Mouse (Mus musculus) megakaryocyte, embryonic 14.5 days (primary cell): ENCODE results near the gene Nr1i3. TPM values are rescaled to one million over a fixed set of nuclear protein-coding genes. Genes with fewer than 3 reads are reported as not detected.

Source experiments
- H3K27me3 ChIP-seq: replicated peaks from 2 replicates; pipeline ENCODE3; 2012; ENCODE audit warnings: inconsistent platforms
- H3K36me3 ChIP-seq: replicated peaks from 2 replicates; pipeline ENCODE3; 2012; ENCODE audit warnings: low read length, inconsistent platforms, mixed read lengths
- H3K4me1 ChIP-seq: 2 replicates; pipeline ENCODE4 v1.6.1; 2012; ENCODE audit warnings: inconsistent platforms
- H3K4me3 ChIP-seq: replicated peaks from 2 replicates; pipeline ENCODE3; 2012; ENCODE audit warnings: moderate library complexity, mild to moderate bottlenecking, inconsistent platforms
- H3K9me3 ChIP-seq: 2 replicates; pipeline ENCODE4 v1.6.1; 2012; ENCODE audit warnings: inconsistent platforms
- FLI1 ChIP-seq: IDR thresholded peaks from 2 replicates; pipeline ENCODE4 v1.6.1; 2012; ENCODE audit warnings: low read length, inconsistent platforms, mixed read lengths
- GATA1 ChIP-seq: IDR thresholded peaks from 3 replicates; pipeline ENCODE4 v1.6.1; 2012; ENCODE audit warnings: mixed read lengths, low read length, inconsistent platforms, borderline replicate concordance
- polyA plus RNA-seq: library from polyadenylated mRNA; stranded (reverse); fragments of >175 nt; gene quantifications from 2 replicates; pipeline ENCODE4 v1.2.3, GENCODE M21; 2012; ENCODE audit warnings: low replicate concordance; ENCODE audit not compliant: insufficient read depth

Nr1i3 gene
- polyA plus RNA-seq, 1 experiment: not detected

DNA sequence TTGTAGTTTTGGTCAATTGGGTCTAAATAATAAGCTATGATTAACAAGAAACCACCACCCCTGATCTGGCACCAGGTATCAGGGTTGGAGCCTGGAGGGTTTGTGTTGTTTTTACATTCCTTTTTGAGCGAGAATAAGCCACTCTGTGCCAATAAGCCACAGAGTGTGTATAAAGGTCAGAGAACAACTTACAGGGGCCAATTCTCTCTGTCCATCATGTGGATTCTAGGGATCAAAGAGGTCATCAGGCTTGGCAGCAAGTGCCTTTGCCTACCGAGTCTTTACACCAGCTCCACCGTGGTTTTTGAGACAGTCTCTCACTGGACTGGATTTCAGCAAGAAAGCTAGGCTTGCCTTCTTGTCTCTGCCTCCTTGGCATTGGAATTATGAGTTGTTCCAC lies 916 bp upstream of the Nr1i3 start:
- Histone ChIP-seq H3K27me3 (peaks cover 16% of the 10 kb centered on the region), H3K4me1 (peaks cover 56% of the 10 kb centered on the region), H3K36me3 (peaks cover 10% of the 10 kb centered on the region), H3K9me3 (peaks cover 7% of the 10 kb centered on the region), H3K4me3 (no peak overlapping the region)
- TF ChIP-seq FLI1: no peak
- no peak for TF ChIP-seq GATA1

DNA sequence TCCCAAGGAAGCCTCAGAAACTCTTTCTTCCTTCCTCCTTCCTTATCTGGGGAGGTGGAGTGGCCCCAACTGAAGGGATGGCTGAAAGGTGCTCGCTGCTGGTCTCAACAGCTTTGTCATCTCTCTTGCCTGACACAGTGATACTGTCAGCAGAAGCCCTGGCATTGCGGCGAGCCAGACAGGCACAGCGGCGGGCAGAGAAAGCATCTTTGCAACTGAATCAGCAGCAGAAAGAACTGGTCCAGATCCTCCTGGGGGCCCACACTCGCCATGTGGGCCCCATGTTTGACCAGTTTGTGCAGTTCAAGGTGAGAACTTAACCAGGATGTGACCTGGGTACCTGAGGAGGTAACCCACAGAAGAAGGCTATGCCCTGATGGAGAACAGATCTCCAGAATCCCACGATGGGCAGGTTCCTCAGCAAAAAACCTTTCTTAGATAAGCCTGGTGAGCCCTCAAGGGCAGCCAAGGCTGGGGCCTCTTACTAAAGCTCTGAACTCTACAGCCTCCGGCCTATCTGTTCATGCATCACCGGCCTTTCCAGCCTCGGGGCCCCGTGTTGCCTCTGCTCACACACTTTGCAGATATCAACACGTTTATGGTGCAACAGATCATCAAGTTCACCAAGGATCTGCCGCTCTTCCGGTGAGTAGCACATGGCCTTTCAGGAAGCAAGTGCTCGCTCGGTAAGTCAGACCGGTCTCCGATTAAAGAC lies 2.6 kb downstream of the Nr1i3 start:
- Histone ChIP-seq H3K9me3 (no peaks in the 10 kb centered on the region), H3K36me3 (peaks cover 37% of the 10 kb centered on the region), H3K27me3 (peaks cover 14% of the 10 kb centered on the region), H3K4me3 (no peak overlapping the region), H3K4me1 (peaks cover 37% of the 10 kb centered on the region)
- no peak for TF ChIP-seq GATA1

DNA sequence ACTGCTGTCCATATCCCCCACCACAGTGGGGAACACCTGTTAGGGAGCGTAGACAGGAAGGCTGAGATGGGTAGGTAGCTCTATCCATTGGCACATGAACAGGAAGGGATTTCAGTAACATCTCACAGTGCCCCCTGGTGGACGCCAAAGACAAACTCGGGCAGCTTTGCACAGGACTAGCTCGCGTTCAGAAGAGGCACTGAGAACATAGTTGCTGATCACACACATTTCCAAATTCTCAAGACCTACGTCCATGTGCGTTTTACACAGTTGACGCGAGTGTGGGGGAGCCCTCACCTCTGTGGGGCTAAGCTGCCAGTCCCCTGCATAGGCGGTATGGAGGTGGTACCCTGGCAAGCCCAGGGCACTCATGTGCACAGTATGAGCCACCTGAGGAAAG lies 7.1 kb downstream of the Nr1i3 start:
- Histone ChIP-seq H3K9me3 (no peaks in the 10 kb centered on the region), H3K36me3 (peaks cover 47% of the 10 kb centered on the region), H3K4me3 (peak overlapping the region; percentile 93), H3K4me1 (peaks cover 36% of the 10 kb centered on the region), H3K27me3 (peaks cover 2% of the 10 kb centered on the region)
- TF ChIP-seq GATA1 (no peak), FLI1 (no peak)

DNA sequence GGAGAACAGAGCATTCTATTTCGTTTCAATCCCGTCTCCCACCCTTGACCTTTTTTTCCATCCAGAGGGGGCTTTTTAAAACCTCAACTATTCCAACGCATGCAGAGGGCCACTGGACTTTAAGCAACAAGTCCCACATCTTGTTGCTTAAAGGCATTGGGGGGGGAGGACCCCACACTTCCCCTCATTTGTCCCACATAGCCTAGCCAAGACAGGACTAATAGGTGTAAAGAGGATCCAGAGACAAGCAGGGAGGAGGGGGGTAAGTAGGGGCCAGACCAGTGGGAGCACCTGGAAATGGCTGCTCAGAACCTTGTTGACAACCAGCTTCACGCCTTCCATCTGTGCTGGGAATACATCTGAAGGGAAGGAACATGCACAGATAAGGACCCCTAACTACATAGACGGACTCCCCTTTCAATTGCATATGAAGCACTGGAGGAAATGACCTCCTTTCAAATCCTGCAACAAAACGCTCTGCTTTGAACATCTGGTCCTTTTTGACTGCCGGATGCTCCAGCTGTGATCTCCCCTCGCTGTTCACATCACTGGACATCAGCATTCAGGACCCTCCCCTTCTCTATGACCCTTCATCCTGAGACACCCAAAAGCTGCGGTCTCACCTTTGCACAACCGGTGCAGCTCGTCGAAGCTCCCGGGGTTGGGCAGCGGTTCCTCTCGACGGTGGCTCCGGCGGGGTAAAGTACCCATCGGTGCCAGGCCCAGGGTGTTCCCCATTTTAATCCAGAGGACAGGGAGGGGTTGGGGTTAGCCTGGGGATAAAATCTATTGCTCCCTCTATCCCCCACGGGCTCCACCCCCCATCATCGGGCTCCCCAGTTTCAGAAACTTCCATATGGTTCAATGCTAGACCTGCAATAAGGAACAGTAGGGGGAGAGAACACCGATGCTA lies 7.8 kb downstream of the Nr1i3 start:
- TF ChIP-seq GATA1: no peak
- Histone ChIP-seq H3K27me3 (no peaks in the 10 kb centered on the region), H3K36me3 (peaks cover 52% of the 10 kb centered on the region), H3K4me1 (peaks cover 33% of the 10 kb centered on the region), H3K9me3 (no peaks in the 10 kb centered on the region), H3K4me3 (peak overlapping the region; percentile 93)

DNA sequence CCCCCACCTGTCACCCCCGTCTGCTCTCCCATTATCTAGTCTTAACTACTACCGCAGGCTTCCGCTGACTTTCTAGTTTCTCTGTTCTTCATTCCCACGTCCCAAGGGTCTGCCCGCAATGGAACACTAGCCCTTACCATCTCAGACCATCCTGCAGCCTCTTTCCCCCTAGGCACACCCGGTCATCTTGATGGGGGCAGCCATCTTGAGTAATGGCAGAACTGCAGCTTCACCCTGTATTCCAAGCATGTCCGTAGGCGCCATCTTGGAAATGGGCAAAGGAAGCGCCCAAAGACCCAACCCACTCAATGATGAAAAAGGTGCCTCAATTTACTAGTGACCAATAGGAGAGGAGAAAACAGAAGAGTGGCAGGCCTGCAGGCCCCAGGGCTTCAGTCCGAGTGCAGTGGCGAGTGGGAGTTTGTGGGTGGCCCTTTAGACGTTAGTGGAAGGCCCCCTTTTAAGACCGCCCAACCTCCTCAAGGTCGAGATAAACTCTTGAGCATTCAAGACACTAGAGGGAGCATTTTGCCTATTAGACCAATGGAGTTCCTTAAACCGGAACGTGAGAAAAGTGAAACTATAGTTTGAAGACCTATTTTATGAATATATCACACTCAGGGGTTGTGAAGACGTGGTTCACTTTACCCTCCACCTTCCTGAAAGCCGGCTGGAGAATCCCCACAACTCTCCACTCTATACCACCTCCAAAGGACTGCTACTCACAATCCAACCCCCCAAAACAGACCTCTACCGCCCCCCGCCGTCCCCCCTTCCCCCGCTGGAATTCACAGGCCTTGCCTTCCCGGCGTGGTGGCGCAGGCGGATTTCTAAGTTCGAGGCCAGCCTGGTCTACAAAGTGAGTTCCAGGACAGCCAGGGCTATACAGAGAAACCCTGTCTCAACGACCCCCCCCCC lies 8.7 kb downstream of the Nr1i3 start, which contains the start of gene Tomm40l:
TSS of gene Tomm40l (minus strand) at position 277 of the 918 bp plus-strand sequence.
- H3K9me3 ChIP-seq: no peaks in the 10 kb centered on the region
- peak within 1 kb of the TSS; percentile 93 for H3K4me3 ChIP-seq
- TF ChIP-seq FLI1: no peak
- no peak for TF ChIP-seq GATA1
- peaks cover 30% of the 10 kb centered on the region for H3K4me1 ChIP-seq
- no peaks in the 10 kb centered on the region for H3K27me3 ChIP-seq
- H3K36me3 ChIP-seq: peaks cover 53% of the 10 kb centered on the region

DNA sequence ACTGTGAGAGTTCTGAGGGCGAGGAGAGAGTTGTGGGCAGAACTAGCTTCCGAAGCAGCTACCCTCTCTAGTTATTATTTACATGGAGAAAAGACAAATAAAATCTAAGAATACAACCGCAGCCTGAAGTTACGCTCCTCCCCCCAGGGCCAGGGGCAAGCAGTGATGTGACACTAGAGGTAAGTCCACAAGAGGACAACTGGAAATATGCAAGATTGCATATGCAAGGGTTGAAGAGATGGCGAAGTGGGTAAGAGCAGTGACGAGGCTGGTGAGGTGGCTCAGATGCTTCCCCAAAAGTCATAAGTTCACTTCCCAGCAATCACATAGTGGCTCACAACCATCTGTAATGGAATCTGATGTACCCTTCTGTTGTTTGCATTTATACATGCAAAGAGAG lies 9.4 kb downstream of the Nr1i3 start:
- H3K9me3 ChIP-seq: no peaks in the 10 kb centered on the region
- peak overlapping the region; percentile 93 for H3K4me3 ChIP-seq
- H3K4me1 ChIP-seq: peaks cover 30% of the 10 kb centered on the region
- no peaks in the 10 kb centered on the region for H3K27me3 ChIP-seq
- TF ChIP-seq GATA1 (no peak), FLI1 (no peak)
- H3K36me3 ChIP-seq: peaks cover 53% of the 10 kb centered on the region

DNA sequence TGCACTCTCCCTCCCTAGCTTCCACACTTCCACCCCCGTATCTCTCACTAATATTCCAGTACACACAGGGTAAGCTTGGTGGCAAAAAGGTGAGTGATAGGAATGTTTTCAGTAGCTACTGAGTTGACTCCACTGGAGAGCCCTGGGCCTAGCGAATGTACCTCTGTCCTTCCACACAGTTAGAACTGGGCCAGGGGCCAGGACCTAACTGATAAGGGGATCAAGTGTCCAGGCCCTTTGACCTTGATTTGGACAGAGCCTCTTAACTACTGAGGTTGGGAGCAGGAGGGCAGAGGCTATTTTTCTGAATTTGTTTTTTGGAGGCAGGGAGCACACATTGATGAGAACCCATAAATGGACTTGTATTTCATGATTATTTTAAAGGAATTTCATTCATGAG lies 10.0 kb downstream of the Nr1i3 start:
- TF ChIP-seq GATA1: no peak
- peaks cover 53% of the 10 kb centered on the region for H3K36me3 ChIP-seq
- H3K9me3 ChIP-seq: no peaks in the 10 kb centered on the region
- peaks cover 30% of the 10 kb centered on the region for H3K4me1 ChIP-seq
- no peak overlapping the region for H3K4me3 ChIP-seq
- no peaks in the 10 kb centered on the region for H3K27me3 ChIP-seq

DNA sequence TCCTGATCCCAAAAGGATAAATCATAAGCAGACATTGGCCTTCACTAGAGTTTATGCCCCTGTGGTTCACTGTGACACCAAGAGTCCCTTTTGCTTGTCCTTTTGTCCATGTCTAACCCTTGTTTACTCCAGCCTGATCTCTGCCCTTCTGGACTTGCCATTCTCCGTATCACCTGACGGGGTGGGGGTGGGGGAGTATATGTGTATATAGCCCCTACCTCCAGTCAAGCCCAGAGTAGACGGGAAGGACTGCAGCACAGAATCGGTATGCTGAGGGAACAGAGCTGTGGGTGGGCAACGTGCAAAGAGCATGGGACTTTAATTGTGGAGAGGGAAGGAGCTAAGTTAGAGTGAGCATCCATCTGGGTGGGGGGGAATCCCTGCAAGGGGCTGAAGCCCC lies 11.1 kb downstream of the Nr1i3 start, which contains the start of gene Apoa2:
TSS of gene Apoa2 (plus strand) at position 198 of the 400 bp plus-strand sequence.
- no peaks in the 10 kb centered on the region for H3K27me3 ChIP-seq
- peaks cover 30% of the 10 kb centered on the region for H3K4me1 ChIP-seq
- H3K9me3 ChIP-seq: no peaks in the 10 kb centered on the region

DNA sequence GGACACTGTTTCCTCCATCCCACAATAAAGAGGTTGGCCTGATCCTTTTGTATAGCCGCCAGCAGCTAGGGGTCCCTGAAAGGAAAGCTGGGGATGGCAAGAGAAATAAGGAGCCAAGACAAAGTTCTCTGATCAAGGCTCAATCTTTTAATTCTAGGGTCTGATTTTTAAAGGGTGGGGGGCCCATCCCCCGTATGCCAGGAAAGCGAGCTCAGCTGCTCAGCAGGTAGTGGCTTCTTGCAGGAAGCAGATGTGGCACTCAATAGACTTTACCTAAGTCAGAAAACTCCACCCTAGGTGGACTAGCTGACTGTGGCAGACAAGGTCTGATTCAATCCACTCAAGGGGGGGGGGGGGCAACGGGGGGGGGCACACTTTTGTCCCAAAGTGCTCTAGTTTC lies 13.0 kb downstream of the Nr1i3 start:
- TF ChIP-seq FLI1 (no peak), GATA1 (no peak)
- H3K27me3 ChIP-seq: no peaks in the 10 kb centered on the region
- H3K9me3 ChIP-seq: no peaks in the 10 kb centered on the region
- H3K36me3 ChIP-seq: peaks cover 55% of the 10 kb centered on the region
- H3K4me3 ChIP-seq: no peak overlapping the region
- peaks cover 32% of the 10 kb centered on the region for H3K4me1 ChIP-seq

More for the DNA sequence above, 11.1 kb downstream of the Nr1i3 start, which contains the start of gene Apoa2:
- no peak within 1 kb of the TSS for H3K4me3 ChIP-seq
- TF ChIP-seq FLI1 (no peak), GATA1 (no peak)
- H3K36me3 ChIP-seq: peaks cover 51% of the 10 kb centered on the region
